ENCODE assay signal across 22 mouse cellular contexts in the genomic region with DNA sequence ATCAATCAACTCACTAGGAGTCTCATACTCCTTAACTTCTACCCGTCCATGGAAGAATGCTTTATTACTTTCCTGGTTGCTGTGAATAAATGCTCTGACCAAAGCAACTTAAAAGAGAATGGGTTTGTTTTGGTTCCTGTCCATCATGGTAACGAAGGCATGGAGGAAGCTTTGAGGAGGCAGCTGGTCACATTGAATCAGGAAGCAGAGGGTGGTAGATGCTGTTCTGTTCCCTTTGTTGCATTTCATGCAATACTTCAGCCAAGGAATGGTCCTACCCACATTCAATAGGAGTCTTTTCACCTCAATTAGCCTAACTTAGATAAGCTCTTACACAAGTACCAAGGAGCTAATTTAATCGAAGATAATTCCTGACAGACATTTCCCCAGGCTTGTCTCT.
"Had no signal": no experiment of that assay in that cellular context is flagged by ENCODE, and none has a peak within 500 bp of the region (broad histone marks: within the 10 kb centered on the region; RNA-seq: fewer than 3 reads in every experiment).

No protein-coding gene starts in this region.

- H3K27ac ChIP-seq: limb, embryonic 10.5 days; limb, embryonic 13.5 days; liver, embryonic 12.5 days; liver, embryonic 15.5 days; lung, embryonic 15.5 days; midbrain, embryonic 10.5 days; midbrain, embryonic 13.5 days; neural tube, embryonic 13.5 days; stomach, embryonic 15.5 days had no signal

- H3K36me3 ChIP-seq: liver, embryonic 15.5 days; lung, embryonic 15.5 days; neural tube, embryonic 13.5 days; stomach, embryonic 15.5 days had no signal

- H3K9me3 ChIP-seq: limb, embryonic 10.5 days; limb, embryonic 13.5 days; liver, embryonic 12.5 days; liver, embryonic 15.5 days; lung, embryonic 15.5 days; megakaryocyte, embryonic 14.5 days; midbrain, embryonic 10.5 days; midbrain, embryonic 13.5 days; neural tube, embryonic 13.5 days; stomach, embryonic 15.5 days had no signal

- DNase-seq: kidney, postnatal 10 days; kidney, postnatal 36 days; liver; lung, adult 18-20 months; lung, postnatal 10 days; lung, postnatal 36 days; retina, postnatal 1 day; right cerebral cortex, postnatal 25 days; spleen, adult 18-20 months; thymus, postnatal 25 days had no signal

- H3K27me3 ChIP-seq: liver, embryonic 15.5 days; lung, embryonic 15.5 days; stomach, embryonic 15.5 days had no signal

- H3K4me1 ChIP-seq: liver, embryonic 15.5 days; lung, embryonic 15.5 days; stomach, embryonic 15.5 days had no signal

- H3K9ac ChIP-seq: limb, embryonic 13.5 days; liver, embryonic 12.5 days; liver, embryonic 15.5 days; lung, embryonic 15.5 days; midbrain, embryonic 13.5 days; neural tube, embryonic 13.5 days; stomach, embryonic 15.5 days had no signal

- H3K4me3 ChIP-seq: limb, embryonic 10.5 days; limb, embryonic 13.5 days; liver, embryonic 12.5 days; liver, embryonic 15.5 days; lung, embryonic 15.5 days; megakaryocyte, embryonic 14.5 days; midbrain, embryonic 10.5 days; midbrain, embryonic 13.5 days; myocyte; neural tube, embryonic 13.5 days; stomach, embryonic 15.5 days had no signal

- ATAC-seq: liver, embryonic 12.5 days; midbrain, embryonic 13.5 days; midbrain, embryonic 16.5 days had no signal

- H3K4me2 ChIP-seq: limb, embryonic 13.5 days; liver, embryonic 12.5 days; liver, embryonic 15.5 days; lung, embryonic 15.5 days; midbrain, embryonic 13.5 days; neural tube, embryonic 13.5 days; stomach, embryonic 15.5 days had no signal
